Mouse (Mus musculus): ENCODE results near the gene Smpd3.

DNA sequence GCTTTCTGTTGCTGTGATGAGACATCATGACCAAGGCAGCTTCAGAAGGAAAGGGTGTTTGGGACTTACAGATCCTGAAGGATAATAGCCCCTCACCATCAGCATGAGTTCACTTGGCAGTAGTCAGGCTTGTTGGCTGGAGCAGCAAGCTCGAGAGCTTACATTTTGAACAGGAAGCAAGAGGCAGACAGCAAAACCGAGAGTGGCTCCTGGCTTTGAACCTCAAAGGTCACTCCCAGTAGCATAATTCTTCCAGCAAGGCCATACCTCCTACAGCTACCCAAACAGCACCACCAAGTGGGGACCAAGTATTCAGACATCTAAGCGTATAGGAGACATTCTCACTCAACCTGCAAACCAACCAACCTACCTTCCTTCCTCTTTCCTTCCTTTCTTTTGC is 105.0 kb downstream of the Smpd3 start:
- no peak for TF ChIP-seq POLR2A (IDR thresholded peaks at IDR 0.05; ENCODE audit: insufficient read depth, low read depth, low read length)
- no peak for TF ChIP-seq CTCF (IDR thresholded peaks at IDR 0.05; ENCODE audit: insufficient read depth, low read depth, low read length)
